Mouse (Mus musculus): ENCODE data around the gene Olfr1128. TPM values are rescaled to one million over a fixed set of nuclear protein-coding genes. Genes with fewer than 3 reads are reported as not detected.
"Not testable (repeated sequence)": the region's sequence is repeated elsewhere in the genome, so short reads cannot be mapped to it uniquely, and the experiment has no call there.

Olfr1128 gene
- polyA plus RNA-seq, 1 experiment, result not detected

- TF ChIP-seq CEBPB (IDR thresholded peaks at IDR 0.05; ENCODE audit: low read depth), result no peak
- H3K27me3 ChIP-seq (ENCODE audit: control insufficient read depth, insufficient read depth, insufficient read length), result no peaks in the 10 kb centered on the region
- H3ac ChIP-seq (ENCODE audit: control insufficient read depth, insufficient read length, low read depth), result no peak overlapping the region
- H3K79me3 ChIP-seq (ENCODE audit: low read depth), result no peaks in the 10 kb centered on the region
- no peak overlapping the region for H3K4me3 ChIP-seq (ENCODE audit: insufficient read depth, poor library complexity, severe bottlenecking)
- H3K79me2 ChIP-seq (ENCODE audit: control insufficient read depth, insufficient read depth), result no peaks in the 10 kb centered on the region
- no peaks in the 10 kb centered on the region for H3K36me3 ChIP-seq (ENCODE audit: control insufficient read depth, insufficient read depth)
These were observed 28.8 kb downstream of the Olfr1128 start for GRCm38 (mm10) chr2:87516581-87516980.

GRCm38 (mm10) chr2:87515457-87516060 lies 29.8 kb downstream of the Olfr1128 start:
- H3K36me3 ChIP-seq (ENCODE audit: control insufficient read depth, insufficient read depth), result no peaks in the 10 kb centered on the region
- no peak overlapping the region for H3ac ChIP-seq (ENCODE audit: control insufficient read depth, insufficient read length, low read depth)
- H3K4me3 ChIP-seq (ENCODE audit: insufficient read depth, poor library complexity, severe bottlenecking), result no peak overlapping the region
- no peak for TF ChIP-seq FOSL1 (IDR thresholded peaks at IDR 0.05; ENCODE audit: insufficient read depth, low read length, poor library complexity, severe bottlenecking)
- TF ChIP-seq MYOG (IDR thresholded peaks at IDR 0.05; ENCODE audit: control insufficient read depth, extremely low read depth, insufficient read length), result no peak
- no peak for TF ChIP-seq MYOD1 (IDR thresholded peaks at IDR 0.05; ENCODE audit: control insufficient read depth, insufficient read length, low read depth)
- TF ChIP-seq CEBPB (IDR thresholded peaks at IDR 0.05; ENCODE audit: low read depth), result no peak
- TF ChIP-seq USF1 (IDR thresholded peaks at IDR 0.05; ENCODE audit: low read depth), result no peak
- H3K79me3 ChIP-seq (ENCODE audit: low read depth), result no peaks in the 10 kb centered on the region
- no peaks in the 10 kb centered on the region for H3K79me2 ChIP-seq (ENCODE audit: control insufficient read depth, insufficient read depth)
- no peaks in the 10 kb centered on the region for H3K27me3 ChIP-seq (ENCODE audit: control insufficient read depth, insufficient read depth, insufficient read length)

- no peaks in the 10 kb centered on the region for H3K79me2 ChIP-seq (ENCODE audit: control insufficient read depth, insufficient read depth)
- no peaks in the 10 kb centered on the region for H3K27me3 ChIP-seq (ENCODE audit: control insufficient read depth, insufficient read depth, insufficient read length)
- H3K79me3 ChIP-seq (ENCODE audit: low read depth), result no peaks in the 10 kb centered on the region
- H3K36me3 ChIP-seq (ENCODE audit: control insufficient read depth, insufficient read depth), result no peaks in the 10 kb centered on the region
- TF ChIP-seq MYOG (IDR thresholded peaks at IDR 0.05; ENCODE audit: control insufficient read depth, extremely low read depth, insufficient read length) (no peak), CTCF (IDR thresholded peaks at IDR 0.05; ENCODE audit: control insufficient read depth, insufficient read depth, insufficient read length) (no peak)
- no peak overlapping the region for H3K4me3 ChIP-seq (ENCODE audit: insufficient read depth, poor library complexity, severe bottlenecking)
- H3ac ChIP-seq (ENCODE audit: control insufficient read depth, insufficient read length, low read depth), result no peak overlapping the region
These were observed 30.3 kb downstream of the Olfr1128 start for GRCm38 (mm10) chr2:87515046-87515445.

- TF ChIP-seq USF1 (IDR thresholded peaks at IDR 0.05; ENCODE audit: low read depth) (no peak), MAX (IDR thresholded peaks at IDR 0.05) (no peak), CTCF (IDR thresholded peaks at IDR 0.05; ENCODE audit: control insufficient read depth, insufficient read depth, insufficient read length) (no peak), MYOD1 (IDR thresholded peaks at IDR 0.05; ENCODE audit: control insufficient read depth, insufficient read length, low read depth) (no peak), MYOG (IDR thresholded peaks at IDR 0.05; ENCODE audit: control insufficient read depth, extremely low read depth, insufficient read length) (no peak), CEBPB (IDR thresholded peaks at IDR 0.05; ENCODE audit: low read depth) (no peak), FOSL1 (IDR thresholded peaks at IDR 0.05; ENCODE audit: insufficient read depth, low read length, poor library complexity, severe bottlenecking) (no peak)
- H3ac ChIP-seq (ENCODE audit: control insufficient read depth, insufficient read length, low read depth), result no peak within 1 kb of the TSS
- H3K79me3 ChIP-seq (ENCODE audit: low read depth), result no peaks in the 10 kb centered on the region
- no peaks in the 10 kb centered on the region for H3K36me3 ChIP-seq (ENCODE audit: control insufficient read depth, insufficient read depth)
- no peaks in the 10 kb centered on the region for H3K79me2 ChIP-seq (ENCODE audit: control insufficient read depth, insufficient read depth)
- H3K4me3 ChIP-seq (ENCODE audit: insufficient read depth, poor library complexity, severe bottlenecking), result no peak within 1 kb of the TSS
- H3K27me3 ChIP-seq (ENCODE audit: control insufficient read depth, insufficient read depth, insufficient read length), result no peaks in the 10 kb centered on the region
These were observed 39.1 kb downstream of the Olfr1128 start, which contains the start of gene Pramel6 for GRCm38 (mm10) chr2:87506265-87506664. Gene Pramel6 (plus strand): TSS chr2:87506565.

GRCm38 (mm10) chr2:87496993-87497392 lies 48.3 kb downstream of the Olfr1128 start, which contains the start of gene Pramel7:
Gene Pramel7 (minus strand): TSS chr2:87497093.
- H3K27me3 ChIP-seq (ENCODE audit: control insufficient read depth, insufficient read depth, insufficient read length); H3K79me2 ChIP-seq (ENCODE audit: control insufficient read depth, insufficient read depth); H3K4me3 ChIP-seq (ENCODE audit: insufficient read depth, poor library complexity, severe bottlenecking); H3K36me3 ChIP-seq (ENCODE audit: control insufficient read depth, insufficient read depth); H3K79me3 ChIP-seq (ENCODE audit: low read depth); H3ac ChIP-seq (ENCODE audit: control insufficient read depth, insufficient read length, low read depth): not testable (repeated sequence)

Other genes starting within 250 kb of the Olfr1128 start
- gene Olfr1118, start 238.0 kb downstream of the Olfr1128 start, polyA plus RNA-seq (2012; fragmentation: generic; extraction: Trizol), result not detected
- not detected for gene Olfr1120, start 190.7 kb downstream of the Olfr1128 start, polyA plus RNA-seq (2012; fragmentation: generic; extraction: Trizol)
- not detected for gene Olfr1121, start 175.6 kb downstream of the Olfr1128 start, polyA plus RNA-seq (2012; fragmentation: generic; extraction: Trizol)
- gene Olfr1122, start 159.7 kb downstream of the Olfr1128 start, polyA plus RNA-seq (2012; fragmentation: generic; extraction: Trizol), result not detected
- not detected for gene Olfr1123, start 128.9 kb downstream of the Olfr1128 start, polyA plus RNA-seq (2012; fragmentation: generic; extraction: Trizol)
- not detected for gene Olfr1124, start 115.3 kb downstream of the Olfr1128 start, polyA plus RNA-seq (2012; fragmentation: generic; extraction: Trizol)
- not detected for gene Olfr1126, start 91.6 kb downstream of the Olfr1128 start, polyA plus RNA-seq (2012; fragmentation: generic; extraction: Trizol)
- not detected for gene Pramel7, start 48.4 kb downstream of the Olfr1128 start, polyA plus RNA-seq (2012; fragmentation: generic; extraction: Trizol)
- not detected for gene Pramel6, start 39.0 kb downstream of the Olfr1128 start, polyA plus RNA-seq (2012; fragmentation: generic; extraction: Trizol)
- not detected for gene Olfr153, start 13.7 kb downstream of the Olfr1128 start, polyA plus RNA-seq (2012; fragmentation: generic; extraction: Trizol)
- gene Olfr1129, start 28.4 kb upstream of the Olfr1128 start, polyA plus RNA-seq (2012; fragmentation: generic; extraction: Trizol), result not detected
- not detected for gene Olfr1130, start 60.7 kb upstream of the Olfr1128 start, polyA plus RNA-seq (2012; fragmentation: generic; extraction: Trizol)
- gene Olfr1131, start 81.6 kb upstream of the Olfr1128 start, polyA plus RNA-seq (2012; fragmentation: generic; extraction: Trizol), result not detected
- not detected for gene Olfr1132, start 92.0 kb upstream of the Olfr1128 start, polyA plus RNA-seq (2012; fragmentation: generic; extraction: Trizol)
- not detected for gene Olfr1133, start 101.8 kb upstream of the Olfr1128 start, polyA plus RNA-seq (2012; fragmentation: generic; extraction: Trizol)
- not detected for gene Olfr1134, start 112.9 kb upstream of the Olfr1128 start, polyA plus RNA-seq (2012; fragmentation: generic; extraction: Trizol)
- gene Olfr1135, start 128.1 kb upstream of the Olfr1128 start, polyA plus RNA-seq (2012; fragmentation: generic; extraction: Trizol), result not detected
- gene Olfr1136, start 148.4 kb upstream of the Olfr1128 start, polyA plus RNA-seq (2012; fragmentation: generic; extraction: Trizol), result not detected
- not detected for gene Olfr1137, start 167.6 kb upstream of the Olfr1128 start, polyA plus RNA-seq (2012; fragmentation: generic; extraction: Trizol)
- gene Olfr1138, start 194.4 kb upstream of the Olfr1128 start, polyA plus RNA-seq (2012; fragmentation: generic; extraction: Trizol), result not detected
- not detected for gene Olfr1140, start 198.2 kb upstream of the Olfr1128 start, polyA plus RNA-seq (2012; fragmentation: generic; extraction: Trizol)
- not detected for gene Olfr1141, start 208.4 kb upstream of the Olfr1128 start, polyA plus RNA-seq (2012; fragmentation: generic; extraction: Trizol)
- gene Olfr152, start 233.9 kb upstream of the Olfr1128 start, polyA plus RNA-seq (2012; fragmentation: generic; extraction: Trizol), result not detected

All from C2C12 (cell line).